Mouse (Mus musculus) ES-Bruce4 (cell line): ENCODE measurements at regions not wholly inside any gene's neighbourhood (a gene's known extent, or its start where the extent isn't known, plus 50 kb on each side); places are given as distances from the start of the nearest gene placed in this dataset.

Experiments
- H3K27ac ChIP-seq: 2 replicates; pipeline ENCODE4 v1.5.1; 2012; ENCODE audit warnings: low read length, inconsistent platforms; ENCODE audit not compliant: insufficient read depth
- H3K27me3 ChIP-seq: 2 replicates; pipeline ENCODE4 v1.6.1; 2012; ENCODE audit warnings: mild to moderate bottlenecking, low read length, inconsistent platforms; ENCODE audit not compliant: control insufficient read depth, poor library complexity, insufficient read depth, severe bottlenecking
- H3K36me3 ChIP-seq: 2 replicates; pipeline ENCODE4 v1.6.1; 2012; ENCODE audit warnings: inconsistent platforms, mild to moderate bottlenecking, low read length, moderate library complexity; ENCODE audit not compliant: control insufficient read depth, poor library complexity, insufficient read depth, severe bottlenecking
- H3K4me1 ChIP-seq: one replicate; pipeline ENCODE4 v1.8.1; 2011; ENCODE audit warnings: low read length; ENCODE audit not compliant: control insufficient read depth, insufficient read depth
- H3K4me3 ChIP-seq: 2 replicates; pipeline ENCODE4 v1.5.1; 2011; ENCODE audit warnings: low read depth, mild to moderate bottlenecking, low read length
- H3K9ac ChIP-seq: 2 replicates; pipeline ENCODE4 v1.6.1; 2012; ENCODE audit warnings: low read depth, mild to moderate bottlenecking, inconsistent platforms; ENCODE audit not compliant: poor library complexity, severe bottlenecking
- H3K9me3 ChIP-seq: replicated peaks from 2 replicates; pipeline ENCODE4 v1.6.1; 2012; ENCODE audit warnings: mild to moderate bottlenecking, low read length, inconsistent platforms; ENCODE audit not compliant: control insufficient read depth, poor library complexity, insufficient read depth, severe bottlenecking
- CTCF ChIP-seq: IDR thresholded peaks from one replicate; pipeline ENCODE4 v1.8.1; 2011; ENCODE audit warnings: low read depth, low read length
- EP300 ChIP-seq: IDR thresholded peaks from 2 replicates; pipeline ENCODE4 v1.6.1; 2011; ENCODE audit warnings: low read depth, low read length; ENCODE audit not compliant: insufficient read depth
- POLR2A ChIP-seq: IDR thresholded peaks from one replicate; pipeline ENCODE4 v1.8.1; 2011; ENCODE audit warnings: low read length; ENCODE audit not compliant: insufficient read depth

DNA sequence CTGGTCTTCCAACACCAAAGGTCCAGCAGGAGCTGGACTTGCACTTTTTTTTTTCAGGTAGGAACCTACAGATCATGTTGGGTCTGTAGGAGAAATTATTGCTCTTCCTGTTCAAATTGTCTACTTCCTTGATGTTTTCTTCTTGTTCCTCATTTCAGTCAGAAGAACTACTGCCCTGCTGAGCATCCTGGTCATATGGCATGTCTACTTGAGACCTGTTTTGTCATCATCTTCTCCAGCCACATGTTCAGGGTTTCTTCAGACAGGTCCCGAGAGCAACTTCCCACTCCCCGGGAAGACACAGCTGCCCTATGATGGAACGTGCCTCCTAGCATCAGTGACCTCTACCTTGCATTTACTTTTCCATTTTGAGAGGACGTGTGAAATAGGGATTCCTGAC, 132.6 kb upstream of the Klf4 start:
- TF ChIP-seq CTCF (no peak), EP300 (no peak), POLR2A (no peak)

DNA sequence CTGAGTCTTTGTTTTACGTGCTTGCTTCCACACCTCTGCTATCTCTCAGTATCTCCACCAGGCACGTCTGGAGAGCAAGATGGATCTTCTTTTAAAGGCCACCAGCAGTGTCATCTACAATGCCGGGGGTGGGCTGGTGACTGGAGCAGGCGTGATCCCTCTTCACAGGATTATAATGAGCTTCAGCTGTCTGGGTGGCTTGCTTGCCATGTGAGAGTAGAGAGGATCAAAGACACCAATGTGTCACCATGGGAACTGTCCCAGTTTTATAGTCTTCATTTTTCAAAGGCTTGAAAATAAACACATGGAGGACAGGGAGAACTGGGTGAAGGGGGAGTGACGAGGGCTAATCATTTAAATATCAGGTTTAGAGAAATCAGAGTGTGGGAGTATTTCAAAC, 131.6 kb upstream of the Klf4 start:
- H3K9me3 ChIP-seq: no peaks in the 10 kb centered on the region
- H3K36me3 ChIP-seq: no peaks in the 10 kb centered on the region
- H3K4me3 ChIP-seq: no peak overlapping the region
- no peak overlapping the region for H3K27ac ChIP-seq
- no peaks in the 10 kb centered on the region for H3K4me1 ChIP-seq
- H3K27me3 ChIP-seq: no peaks in the 10 kb centered on the region
- no peak overlapping the region for H3K9ac ChIP-seq
- no peak for TF ChIP-seq EP300
- no peak for TF ChIP-seq POLR2A
- TF ChIP-seq CTCF: no peak

More for the DNA sequence above, 132.6 kb upstream of the Klf4 start:
- Histone ChIP-seq H3K4me3 (no peak overlapping the region), H3K4me1 (no peaks in the 10 kb centered on the region), H3K27me3 (no peaks in the 10 kb centered on the region), H3K27ac (no peak overlapping the region), H3K36me3 (no peaks in the 10 kb centered on the region), H3K9me3 (no peaks in the 10 kb centered on the region), H3K9ac (no peak overlapping the region)

DNA sequence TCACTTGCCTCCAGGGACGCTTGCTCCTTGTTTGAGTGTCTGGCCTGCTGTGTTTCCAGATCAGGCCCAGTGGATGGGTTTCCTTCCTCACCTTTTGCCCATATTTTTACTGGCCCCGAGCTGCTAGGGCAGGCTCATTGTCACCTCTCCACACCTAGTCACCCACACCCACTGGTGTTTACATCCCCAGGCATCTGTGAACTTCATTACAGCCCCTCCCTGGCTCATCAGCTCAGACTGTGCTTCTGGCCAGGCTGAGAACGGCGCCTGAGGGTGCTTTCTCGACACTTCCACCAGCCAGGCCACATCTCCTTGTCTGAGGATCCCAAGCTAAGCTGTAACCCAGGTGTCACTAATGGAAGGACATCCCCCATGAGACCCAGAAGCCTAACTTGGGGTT, 129.8 kb upstream of the Klf4 start:
- Histone ChIP-seq H3K27me3 (no peaks in the 10 kb centered on the region), H3K9ac (no peak overlapping the region), H3K27ac (no peak overlapping the region), H3K36me3 (no peaks in the 10 kb centered on the region), H3K9me3 (no peaks in the 10 kb centered on the region), H3K4me1 (no peaks in the 10 kb centered on the region), H3K4me3 (no peak overlapping the region)
- TF ChIP-seq CTCF: no peak
- no peak for TF ChIP-seq POLR2A
- TF ChIP-seq EP300: no peak

DNA sequence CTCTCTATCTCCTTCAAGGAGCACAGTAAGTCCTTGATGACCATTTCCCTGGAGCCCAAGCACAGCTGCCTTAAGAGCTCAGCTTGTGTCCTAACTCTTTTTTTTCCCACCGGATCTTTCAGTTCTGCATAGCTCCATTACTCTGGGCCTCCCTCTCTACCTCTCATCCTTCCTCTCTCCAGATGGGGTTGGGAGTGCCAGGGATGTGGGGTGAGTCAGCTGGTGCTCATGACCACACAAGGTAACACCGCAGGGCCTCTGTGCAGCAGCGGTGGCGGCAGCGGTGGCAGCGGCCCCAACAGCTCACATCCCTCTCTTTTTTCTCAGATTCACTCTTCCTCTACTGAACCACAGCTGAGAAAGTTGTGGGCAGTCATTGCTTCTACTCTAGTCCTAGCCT, 126.6 kb upstream of the Klf4 start:
- H3K4me1 ChIP-seq: no peaks in the 10 kb centered on the region
- TF ChIP-seq CTCF: no peak
- TF ChIP-seq POLR2A: no peak
- TF ChIP-seq EP300: no peak
- no peaks in the 10 kb centered on the region for H3K9me3 ChIP-seq
- no peak overlapping the region for H3K27ac ChIP-seq
- H3K27me3 ChIP-seq: no peaks in the 10 kb centered on the region
- H3K9ac ChIP-seq: no peak overlapping the region
- H3K36me3 ChIP-seq: no peaks in the 10 kb centered on the region
- H3K4me3 ChIP-seq: no peak overlapping the region

DNA sequence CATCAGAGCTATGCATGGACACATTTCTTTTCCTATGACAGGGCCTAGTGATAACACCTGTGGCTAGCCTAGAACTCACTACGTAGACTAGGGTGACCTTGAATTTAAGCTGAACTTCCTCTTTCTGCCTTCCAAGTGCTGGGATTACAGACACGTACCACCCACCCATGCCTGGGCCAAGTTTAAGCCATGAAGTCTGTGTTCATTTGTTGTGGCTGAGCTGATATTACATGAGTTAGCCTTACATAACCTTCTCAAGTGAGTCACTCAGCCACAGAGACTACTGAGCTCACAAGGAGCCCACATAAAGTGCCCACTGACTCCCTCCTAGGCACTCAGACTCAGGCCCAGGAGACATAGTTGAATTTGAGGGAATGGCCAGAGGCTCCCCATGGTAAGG, 123.1 kb upstream of the Klf4 start:
- H3K27me3 ChIP-seq: no peaks in the 10 kb centered on the region
- TF ChIP-seq POLR2A (no peak), CTCF (no peak), EP300 (no peak)
- H3K4me1 ChIP-seq: no peaks in the 10 kb centered on the region
- no peak overlapping the region for H3K27ac ChIP-seq
- H3K36me3 ChIP-seq: no peaks in the 10 kb centered on the region
- no peak overlapping the region for H3K4me3 ChIP-seq
- no peak overlapping the region for H3K9ac ChIP-seq
- H3K9me3 ChIP-seq: no peaks in the 10 kb centered on the region

DNA sequence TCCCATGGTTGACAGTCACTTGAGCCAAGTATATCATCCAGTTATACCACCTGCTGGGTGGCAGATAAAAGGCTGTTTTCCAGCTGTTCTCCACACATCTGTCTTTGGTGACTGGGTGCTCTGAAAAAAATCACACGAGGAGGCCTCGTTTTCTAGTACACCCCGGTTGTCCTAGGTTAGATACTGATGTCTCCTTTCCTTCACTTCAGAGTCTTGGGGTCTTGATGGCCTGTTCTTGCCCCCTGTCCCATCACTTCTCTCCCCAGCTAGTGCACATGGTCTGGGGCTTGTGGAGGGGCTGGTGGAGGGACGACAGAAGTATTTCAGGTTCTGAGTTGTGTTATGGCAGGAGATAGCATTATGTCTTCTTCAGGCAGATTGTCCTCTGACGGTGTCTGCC, 120.4 kb upstream of the Klf4 start:
- Histone ChIP-seq H3K27ac (no peak overlapping the region), H3K9me3 (no peaks in the 10 kb centered on the region), H3K36me3 (no peaks in the 10 kb centered on the region), H3K4me1 (no peaks in the 10 kb centered on the region), H3K4me3 (no peak overlapping the region), H3K9ac (no peak overlapping the region), H3K27me3 (no peaks in the 10 kb centered on the region; the same call in 1 of the 2 replicates)
- TF ChIP-seq CTCF: no peak
- TF ChIP-seq POLR2A: no peak
